Mouse (Mus musculus) 3134 (cell line): ENCODE measurements around the gene Fam186a.
"Not testable (repeated sequence)": the region's sequence is repeated elsewhere in the genome, so short reads cannot be mapped to it uniquely, and the experiment has no call there.

ENCODE experiments used
- DNase-seq: peaks from one replicate; pipeline ENCODE4 v3.0.0-alpha.2; 2011; ENCODE audit warnings: low spot score; ENCODE audit not compliant: insufficient read length; ENCODE audit errors: extremely low read depth

Gene Fam186a

GRCm38 (mm10) chr15:99936659-99937058 lies 30.2 kb downstream of the Fam186a start:
- no peak for DNase-seq

GRCm38 (mm10) chr15:99934501-99934900 lies 32.4 kb downstream of the Fam186a start:
- no peak for DNase-seq

GRCm38 (mm10) chr15:99931231-99931630 lies 35.6 kb downstream of the Fam186a start:
- DNase-seq, result no peak

GRCm38 (mm10) chr15:99919601-99920158 lies 47.2 kb downstream of the Fam186a start:
- no peak for DNase-seq

- DNase-seq, result no peak
Measured at GRCm38 (mm10) chr15:99917264-99917663, 49.6 kb downstream of the Fam186a start.

GRCm38 (mm10) chr15:99914613-99915012 lies 52.2 kb downstream of the Fam186a start:
- DNase-seq, result no peak

- no peak for DNase-seq
Measured at GRCm38 (mm10) chr15:99911785-99912184, 55.1 kb downstream of the Fam186a start.

- DNase-seq, result not testable (repeated sequence)
Measured at GRCm38 (mm10) chr15:99909339-99909996, 57.4 kb downstream of the Fam186a start.

- no peak for DNase-seq
Measured at GRCm38 (mm10) chr15:99907514-99907913, 59.3 kb downstream of the Fam186a start.

GRCm38 (mm10) chr15:99907041-99907440 lies 59.8 kb downstream of the Fam186a start:
- no peak for DNase-seq

GRCm38 (mm10) chr15:99904841-99905240 lies 62.0 kb downstream of the Fam186a start:
- no peak for DNase-seq

- DNase-seq, result peak; percentile 53
Measured at GRCm38 (mm10) chr15:99904333-99904732, 62.5 kb downstream of the Fam186a start.

- no peak for DNase-seq
Measured at GRCm38 (mm10) chr15:99903227-99903626, 63.6 kb downstream of the Fam186a start.

GRCm38 (mm10) chr15:99902786-99903185 lies 64.1 kb downstream of the Fam186a start:
- no peak for DNase-seq

GRCm38 (mm10) chr15:99896621-99897020 lies 70.2 kb downstream of the Fam186a start:
- DNase-seq, result no peak

GRCm38 (mm10) chr15:99891355-99891754 lies 75.5 kb downstream of the Fam186a start:
- DNase-seq, result no peak

- no peak for DNase-seq
Measured at GRCm38 (mm10) chr15:99890412-99891236, 76.2 kb downstream of the Fam186a start.

GRCm38 (mm10) chr15:99889275-99889874 lies 77.5 kb downstream of the Fam186a start:
- no peak for DNase-seq

GRCm38 (mm10) chr15:99887130-99887529 lies 79.7 kb downstream of the Fam186a start:
- not testable (repeated sequence) for DNase-seq

- DNase-seq, result no peak
Measured at GRCm38 (mm10) chr15:99884038-99884437, 82.8 kb downstream of the Fam186a start.

GRCm38 (mm10) chr15:99878541-99878940 lies 88.3 kb downstream of the Fam186a start:
- DNase-seq, result no peak
